Mouse (Mus musculus): Measurements from ENCODE around the gene Krtap19-5.

GRCm38 (mm10) chr16:88874169-88874568 lies 22.1 kb downstream of the Krtap19-5 start, which contains the start of gene Krtap19-2:
- TF ChIP-seq EP300 (IDR thresholded peaks at IDR 0.05; ENCODE audit: low read depth) (no peak), CTCF (IDR thresholded peaks at IDR 0.05; ENCODE audit: low read depth) (no peak)

Data from liver, embryonic 14.5 days (tissue).